Mouse (Mus musculus): ENCODE measurements at regions not wholly inside any gene's neighbourhood (a gene's known extent, or its start where the extent isn't known, plus 50 kb on each side); places are given as distances from the start of the nearest gene placed in this dataset.

DNA sequence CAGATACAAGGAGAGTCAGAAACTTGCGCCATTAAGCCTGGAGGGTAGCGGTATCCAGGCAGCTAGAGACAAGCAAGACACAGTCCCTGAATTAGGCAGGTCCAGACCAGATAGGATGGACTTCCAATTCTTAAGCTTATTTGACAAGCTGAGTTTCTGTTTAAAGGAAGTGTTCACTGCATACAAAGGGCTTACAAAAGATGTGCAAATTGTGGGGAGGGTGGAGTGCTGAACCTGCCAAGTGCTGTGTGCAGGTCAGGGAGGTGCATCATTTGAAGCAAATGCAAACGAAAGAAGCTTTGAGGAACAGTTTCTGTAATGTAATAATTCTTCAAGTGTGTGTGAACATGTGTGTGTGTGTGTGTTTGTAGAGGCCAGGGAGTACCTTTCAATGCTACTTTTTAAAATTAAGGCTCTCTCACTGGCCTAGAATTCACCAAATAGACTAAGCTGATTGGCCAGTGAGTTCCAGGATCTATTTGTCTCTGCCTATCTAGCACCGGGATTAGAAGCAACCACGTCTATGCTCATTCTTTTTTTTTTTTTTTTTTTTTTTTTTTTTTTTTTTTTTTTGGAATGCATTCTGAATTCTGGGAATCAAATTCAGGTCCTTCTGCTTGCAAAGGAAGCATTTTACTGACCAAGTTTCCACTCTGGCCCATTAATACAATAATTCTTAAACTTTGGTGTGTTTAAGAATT lies 74.6 kb upstream of the Gm4894 start:
- DNase-seq (ENCODE audit: low spot score in 2 of 2): no peak
- intact Hi-C loops (cut with DNase I): no loop called here

DNA sequence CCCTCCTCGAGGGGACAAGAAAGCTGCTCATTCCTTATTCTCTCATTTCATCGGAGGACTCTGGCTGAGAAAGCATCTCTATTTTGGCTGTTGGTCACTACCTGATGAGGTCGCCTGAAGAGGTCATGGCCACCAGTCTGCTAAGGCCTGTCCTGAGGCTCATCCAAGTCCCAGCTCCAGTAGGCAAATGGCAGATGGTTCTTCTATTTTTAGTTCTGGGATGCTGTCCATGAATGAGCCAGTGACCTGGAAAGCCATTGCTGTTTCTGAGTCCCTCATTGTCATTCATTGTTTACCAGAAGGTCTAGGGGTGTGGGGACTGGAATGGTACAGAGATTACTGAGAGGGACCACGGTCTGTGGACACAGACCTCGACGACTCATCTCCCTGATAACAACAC lies 71.8 kb upstream of the Gm4894 start:
- DNase-seq (ENCODE audit: low spot score in 2 of 2): no peak
- intact Hi-C loops (cut with DNase I): no loop called here

DNA sequence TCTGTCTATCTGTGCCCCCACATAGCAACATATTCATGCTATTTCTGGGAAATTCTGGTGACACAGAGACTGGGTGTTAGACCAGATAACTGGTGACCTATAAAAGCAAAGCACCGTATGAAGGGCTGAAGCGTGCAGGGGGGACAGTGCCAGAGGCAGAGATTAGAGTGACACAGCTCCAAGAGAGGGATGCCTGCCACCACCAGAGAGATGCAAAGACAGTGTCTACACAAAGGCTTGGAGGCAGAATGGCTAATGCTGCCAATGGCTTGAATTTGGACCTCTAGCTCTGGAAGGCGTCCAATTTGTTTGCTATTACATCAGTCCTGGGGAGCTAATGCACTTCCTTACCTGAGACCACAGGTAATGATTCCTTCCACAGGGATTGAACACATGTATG lies 65.5 kb upstream of the Gm4894 start:
- intact Hi-C loops (cut with DNase I): no loop called here
- no peak for DNase-seq (ENCODE audit: low spot score in 2 of 2)

DNA sequence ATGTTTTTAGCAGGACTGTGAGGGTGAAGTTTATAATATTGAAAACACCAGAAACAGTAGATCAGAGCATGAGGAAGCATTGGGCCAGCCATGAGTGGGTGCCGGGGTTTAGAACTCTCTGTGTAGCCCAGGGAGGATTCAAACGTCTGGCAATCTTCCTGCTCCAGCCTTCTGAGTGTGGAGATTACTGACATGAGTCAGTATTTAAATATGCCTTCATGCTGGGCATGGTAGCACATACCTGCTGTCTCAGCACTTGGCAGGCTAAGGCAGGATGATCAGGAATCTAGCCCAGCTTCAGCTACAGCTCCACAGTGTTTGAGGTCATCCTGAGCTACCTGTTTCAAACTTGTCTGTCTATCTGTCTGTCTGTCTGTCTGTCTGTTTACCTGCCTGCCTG lies 60.9 kb upstream of the Gm4894 start:
- DNase-seq (ENCODE audit: low spot score in 2 of 2): peak in 1 of 2 experiments; percentile 19
- intact Hi-C loops (cut with DNase I): no loop called here

DNA sequence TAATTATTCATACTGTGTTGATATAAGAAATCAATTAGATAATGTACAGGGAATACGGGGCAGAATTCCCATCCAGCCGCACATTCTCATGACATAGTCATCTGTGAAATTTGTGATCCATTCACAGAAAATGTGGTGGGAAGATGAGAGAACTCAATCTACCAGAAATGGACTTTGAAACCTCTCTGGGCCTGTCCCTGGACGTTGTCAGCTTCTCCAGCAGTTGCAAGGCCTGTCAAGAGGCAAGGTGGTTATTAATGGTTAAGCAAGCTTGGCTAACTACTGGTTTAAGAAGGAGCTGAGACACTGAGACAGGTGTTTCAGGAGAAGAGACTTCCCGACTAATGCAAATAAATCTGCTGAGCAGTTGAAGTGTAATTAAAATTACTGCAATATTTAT lies 57.6 kb upstream of the Gm4894 start:
- intact Hi-C loops (cut with DNase I): no loop called here
- no peak for DNase-seq (ENCODE audit: low spot score in 2 of 2)
